Mouse (Mus musculus) ES-Bruce4 (cell line): Measurements from ENCODE around the gene Clec2e.

ENCODE experiments used
- CTCF ChIP-seq: IDR thresholded peaks from one replicate; pipeline ENCODE4 v1.8.1; 2011; ENCODE audit warnings: low read depth, low read length
- POLR2A ChIP-seq: IDR thresholded peaks from one replicate; pipeline ENCODE4 v1.8.1; 2011; ENCODE audit warnings: low read length; ENCODE audit not compliant: insufficient read depth

- TF ChIP-seq CTCF (no peak), POLR2A (no peak)
These were observed 49.0 kb downstream of the Clec2e start for GRCm38 (mm10) chr6:129051731-129052130.
